Mouse (Mus musculus): Measurements from ENCODE around the gene Dner.

The Dner gene

DNA sequence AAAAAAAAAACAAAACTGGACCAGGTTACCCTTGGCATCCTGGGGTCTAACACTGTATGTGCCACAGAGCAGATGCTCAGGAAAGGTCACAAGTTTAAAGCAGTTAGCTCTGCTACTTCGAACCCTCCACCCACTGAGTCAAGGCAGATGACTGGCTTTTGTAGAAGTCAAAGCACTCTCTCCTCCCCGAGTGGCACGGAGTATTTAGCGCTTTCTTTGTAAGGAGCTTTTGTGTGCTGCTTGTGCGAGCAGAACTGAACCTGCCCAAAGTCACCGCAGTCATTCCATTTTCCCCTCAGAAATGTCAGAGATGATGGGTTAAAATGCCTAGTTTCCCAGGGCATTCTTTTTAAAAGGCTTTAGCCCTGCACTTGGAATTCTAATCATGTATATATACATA is 59.1 kb downstream of the Dner start:
- DNase-seq (ENCODE audit: low read depth), result no peak

GRCm38 (mm10) chr1:84628244-84628643 is 67.8 kb downstream of the Dner start:
- DNase-seq (ENCODE audit: low read depth), result no peak

GRCm38 (mm10) chr1:84622978-84623554 is 73.0 kb downstream of the Dner start:
- DNase-seq (ENCODE audit: low read depth), result no peak

GRCm38 (mm10) chr1:84621308-84621707 is 74.7 kb downstream of the Dner start:
- DNase-seq (ENCODE audit: low read depth), result no peak

- no peak for DNase-seq (ENCODE audit: low read depth)
Measured at GRCm38 (mm10) chr1:84619131-84619760, 76.8 kb downstream of the Dner start.

- no peak for DNase-seq (ENCODE audit: low read depth)
Measured at GRCm38 (mm10) chr1:84618094-84618493, 77.9 kb downstream of the Dner start.

GRCm38 (mm10) chr1:84616133-84616532 is 79.9 kb downstream of the Dner start:
- no peak for DNase-seq (ENCODE audit: low read depth)

DNA sequence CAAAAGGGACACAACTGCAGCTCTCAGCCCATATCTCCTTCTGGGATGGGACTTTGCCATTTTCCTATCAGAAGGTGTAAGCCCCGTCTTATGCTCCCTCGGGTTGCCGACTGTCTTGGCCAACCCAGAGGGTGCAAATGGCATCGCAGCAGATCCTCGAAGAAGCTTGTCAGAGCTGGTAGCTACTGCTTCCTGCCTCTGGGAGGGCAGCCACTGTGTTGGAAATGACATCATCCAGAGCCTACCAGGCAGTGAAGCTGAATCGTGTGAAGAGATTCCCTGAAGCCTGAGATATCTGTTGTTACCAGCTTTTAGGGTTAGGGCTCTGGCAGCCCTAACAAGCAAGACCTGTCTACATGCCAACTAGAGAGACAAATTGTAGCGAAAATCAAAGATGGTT is 81.4 kb downstream of the Dner start:
- no peak for DNase-seq (ENCODE audit: low read depth)

DNA sequence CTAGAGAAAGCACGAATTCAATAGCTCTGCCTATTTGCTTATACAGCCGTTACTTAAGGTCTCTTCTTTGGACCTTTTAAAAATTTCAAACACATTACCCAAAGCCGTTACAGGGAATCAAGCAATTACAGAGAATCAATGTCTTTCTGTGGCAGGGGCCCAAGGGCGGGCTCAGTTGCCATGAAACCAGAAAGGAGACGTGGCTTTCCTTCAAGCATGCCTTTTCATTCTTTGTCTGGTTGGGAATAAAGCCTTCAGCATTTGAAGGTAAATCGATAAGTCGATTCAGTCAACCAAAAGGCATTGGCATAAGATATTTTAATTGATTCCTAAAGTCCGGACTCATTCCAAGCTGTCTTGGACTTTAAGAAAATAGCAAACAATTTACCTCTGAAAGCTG is 82.9 kb downstream of the Dner start:
- DNase-seq (ENCODE audit: low read depth), result no peak

DNA sequence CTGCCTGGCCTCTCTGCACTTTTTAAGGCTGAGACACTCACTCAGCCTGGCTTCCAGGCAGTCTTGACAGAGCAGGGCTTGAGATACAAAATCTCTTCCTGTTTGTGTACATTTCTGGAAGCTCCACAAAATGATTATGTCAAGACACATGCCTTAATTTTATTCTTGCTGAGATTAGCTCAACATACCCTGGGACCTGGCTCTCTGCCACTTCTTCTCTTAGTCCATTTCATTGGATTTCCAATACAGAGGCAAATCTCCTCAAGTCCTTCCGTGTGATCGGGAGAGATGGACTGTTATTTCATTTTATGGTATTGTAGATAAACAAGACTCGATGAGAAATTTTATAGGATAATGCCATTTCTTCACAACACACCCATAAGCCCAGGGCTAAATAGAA is 84.7 kb downstream of the Dner start:
- DNase-seq (ENCODE audit: low read depth), result no peak

- DNase-seq (ENCODE audit: low read depth), result no peak
Measured at GRCm38 (mm10) chr1:84599025-84599424, 97.0 kb downstream of the Dner start.

GRCm38 (mm10) chr1:84596023-84596422 is 100.0 kb downstream of the Dner start:
- no peak for DNase-seq (ENCODE audit: low read depth)

DNA sequence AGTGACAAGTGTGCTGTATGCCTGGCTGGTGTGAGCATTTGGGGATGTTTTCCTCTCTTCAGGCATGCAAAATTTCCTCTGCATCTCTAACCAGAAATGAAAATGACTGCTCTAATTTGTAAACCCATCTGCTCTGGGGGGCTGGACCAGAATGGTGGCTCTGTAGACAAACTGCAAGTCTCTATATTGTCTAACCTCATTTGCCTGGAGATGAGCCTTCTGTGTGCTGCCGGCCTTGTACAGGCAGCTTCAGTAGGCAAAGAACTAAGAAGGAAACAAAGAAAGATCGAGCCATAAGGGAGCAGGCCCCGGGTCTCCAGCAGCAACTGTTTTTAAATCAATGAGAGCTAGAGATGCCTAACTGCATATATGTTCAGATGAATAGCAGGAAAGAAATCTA is 103.6 kb downstream of the Dner start:
- DNase-seq (ENCODE audit: low read depth), result no peak

DNA sequence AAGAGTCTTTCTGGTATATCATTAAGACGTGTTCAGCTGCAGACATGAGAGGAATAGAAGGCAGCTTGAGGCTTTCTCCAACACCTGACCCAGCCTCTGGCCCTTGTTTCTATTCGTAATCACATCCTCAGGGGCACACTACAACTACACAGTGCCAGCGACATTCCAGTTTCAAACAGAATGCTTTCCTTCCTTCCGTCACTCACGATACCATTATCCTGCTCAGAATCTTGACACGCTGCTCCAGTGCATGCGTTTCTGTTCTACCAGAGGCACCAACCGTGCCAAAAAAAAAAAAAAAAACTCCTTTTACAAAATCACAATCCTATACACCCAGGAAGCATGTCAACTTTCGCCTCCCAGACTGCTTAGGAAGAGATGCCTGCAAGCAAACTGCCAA is 105.5 kb downstream of the Dner start:
- no peak for DNase-seq (ENCODE audit: low read depth)

GRCm38 (mm10) chr1:84585434-84585833 is 110.6 kb downstream of the Dner start:
- no peak for DNase-seq (ENCODE audit: low read depth)

DNA sequence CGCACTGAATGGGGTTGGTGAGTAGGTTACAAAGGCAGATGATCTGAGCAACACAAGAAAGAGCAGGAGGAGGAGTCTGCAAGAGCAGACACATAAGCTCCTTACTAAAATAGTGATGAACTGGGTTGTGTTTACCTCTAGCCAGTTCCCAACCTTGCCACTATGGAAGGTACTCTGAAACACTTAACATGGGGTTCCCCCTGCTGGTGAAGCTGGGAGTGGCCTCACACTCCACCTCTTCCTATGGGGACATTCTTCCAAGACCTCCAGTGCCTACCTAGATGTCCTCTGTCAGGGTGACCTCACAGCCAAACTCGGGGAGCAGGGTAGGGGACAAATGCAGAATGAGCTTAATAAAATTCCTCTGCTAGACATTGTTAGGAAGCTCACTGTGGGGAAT is 114.2 kb downstream of the Dner start:
- no peak for DNase-seq (ENCODE audit: low read depth)

DNA sequence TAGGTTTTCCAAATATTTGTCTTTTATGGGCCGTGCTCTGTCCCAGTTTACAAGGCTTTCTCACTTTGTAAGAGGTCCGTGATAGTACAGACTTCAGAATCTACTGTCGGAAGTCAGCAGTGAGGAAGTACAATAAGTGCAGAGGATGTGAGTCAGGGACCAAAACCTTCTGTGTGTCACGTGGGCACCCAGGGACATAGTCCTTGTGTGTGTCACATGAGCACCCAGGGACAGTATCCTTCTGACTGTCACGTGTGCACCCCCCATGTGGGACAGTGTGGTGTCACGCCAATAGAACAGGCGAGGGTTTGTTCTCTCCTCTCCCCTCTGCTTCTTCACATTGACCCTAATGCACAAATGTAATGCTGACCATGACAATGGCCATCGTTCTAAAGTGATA is 134.2 kb downstream of the Dner start:
- DNase-seq (ENCODE audit: low read depth), result no peak

- no peak for DNase-seq (ENCODE audit: low read depth)
Measured at GRCm38 (mm10) chr1:84561387-84561786, 134.6 kb downstream of the Dner start.

DNA sequence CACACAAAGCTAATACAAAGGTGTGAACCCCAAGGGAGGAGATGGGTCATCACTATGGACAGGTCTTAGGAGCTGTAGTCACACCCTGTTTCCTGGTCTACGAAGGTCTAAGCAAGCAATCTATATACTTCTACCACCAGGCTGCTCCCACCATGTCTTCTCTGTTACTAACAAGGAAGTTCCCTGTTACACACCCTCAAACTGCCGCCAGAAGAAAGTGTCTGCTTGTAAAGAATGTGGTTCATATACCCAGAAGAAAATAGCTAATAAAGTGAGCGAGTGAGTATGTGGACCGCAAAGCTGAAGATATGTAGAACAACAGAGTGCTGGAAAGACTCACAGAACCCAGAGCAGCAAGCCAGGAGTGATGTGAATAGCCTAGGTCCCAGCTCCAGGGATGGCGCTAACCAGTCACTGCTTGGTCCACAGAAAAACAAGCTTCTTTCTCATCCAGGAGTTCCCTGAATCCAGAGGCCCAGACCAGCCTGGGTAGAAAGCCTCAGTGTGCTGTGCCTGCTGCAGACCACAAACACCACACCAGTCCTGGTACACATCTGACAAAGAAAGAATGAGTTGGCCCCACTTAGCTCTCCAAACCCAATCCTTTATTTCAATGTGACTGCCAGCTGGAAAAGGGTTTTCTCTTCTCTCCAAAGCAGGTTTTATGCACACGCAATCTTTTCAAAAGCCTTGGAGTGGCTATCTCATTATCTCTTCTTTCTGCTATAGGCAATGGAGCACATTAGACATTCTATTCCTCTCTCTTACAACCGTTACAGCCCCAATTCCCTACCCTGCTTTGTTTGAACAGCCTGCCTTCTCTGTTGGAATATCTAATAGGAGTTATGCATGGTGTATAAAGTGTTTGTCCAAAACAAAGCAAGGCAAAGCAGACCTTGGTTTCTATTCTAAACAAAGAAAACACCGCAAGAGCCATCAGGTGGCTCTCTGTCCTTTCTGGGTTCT is 139.2 kb downstream of the Dner start:
- DNase-seq (ENCODE audit: low read depth), result no peak

- DNase-seq (ENCODE audit: low read depth), result no peak
Measured at GRCm38 (mm10) chr1:84552005-84552404, 144.0 kb downstream of the Dner start.

- DNase-seq (ENCODE audit: low read depth), result no peak
Measured at GRCm38 (mm10) chr1:84550065-84550368, 146.0 kb downstream of the Dner start.

GRCm38 (mm10) chr1:84549367-84550064 is 146.5 kb downstream of the Dner start:
- DNase-seq (ENCODE audit: low read depth), result no peak

- DNase-seq (ENCODE audit: low read depth), result no peak
Measured at GRCm38 (mm10) chr1:84536069-84536468, 160.0 kb downstream of the Dner start.

Measured in induced T-regulatory cell, adult 2 months (primary cell).